Mouse (Mus musculus) embryonic facial prominence, embryonic 10.5 days (tissue): ENCODE data around the gene Sgms1. TPM values are rescaled to one million over a fixed set of nuclear protein-coding genes. Genes with fewer than 3 reads are reported as not detected.

ENCODE experiments used
- DNase-seq: peaks from one replicate; pipeline ENCODE4 v3.0.0-alpha.2; 2017; ENCODE audit warnings: low spot score
- H3K27ac ChIP-seq: fragments of 300-500 bp; sonication (generic); replicated peaks from 2 replicates; pipeline ENCODE4 v1.5.1; 2016; ENCODE audit warnings: mild to moderate bottlenecking
- H3K27me3 ChIP-seq: fragments of 300-500 bp; sonication (generic); replicated peaks from 2 replicates; pipeline ENCODE4 v1.6.1; 2016; ENCODE audit warnings: low read depth, mild to moderate bottlenecking; ENCODE audit not compliant: poor library complexity, severe bottlenecking
- H3K36me3 ChIP-seq: fragments of 300-500 bp; sonication (generic); replicated peaks from 2 replicates; pipeline ENCODE4 v1.6.1; 2016; ENCODE audit warnings: mild to moderate bottlenecking, moderate library complexity
- H3K4me1 ChIP-seq: fragments of 300-500 bp; sonication (generic); 2 replicates; pipeline ENCODE4 v1.6.1; 2016
- H3K4me3 ChIP-seq: fragments of 300-500 bp; sonication (generic); 2 replicates; pipeline ENCODE4 v1.5.1; 2016; ENCODE audit warnings: mild to moderate bottlenecking, moderate library complexity
- H3K9me3 ChIP-seq: fragments of 300-500 bp; sonication (generic); 2 replicates; pipeline ENCODE4 v1.6.1; 2016; ENCODE audit warnings: mild to moderate bottlenecking
- WGBS: fragments of 180-500 bp; shearing (Covaris S2); methylation state at CpG from one replicate; pipeline ENCODE4 v1.1.7; 2016; 5-methylcytosine and 5-hydroxymethylcytosine counted together
- polyA plus RNA-seq: library from polyadenylated mRNA; unstranded; fragments of >200 nt; fragmentation: Nextera tagmentation; extraction: Ambion mirVana; gene quantifications from 2 replicates; pipeline ENCODE4 v1.2.1, GENCODE M21; 2016

Sgms1 gene
- polyA plus RNA-seq, 1 experiment from 2014 or later = 16.6 TPM

DNA sequence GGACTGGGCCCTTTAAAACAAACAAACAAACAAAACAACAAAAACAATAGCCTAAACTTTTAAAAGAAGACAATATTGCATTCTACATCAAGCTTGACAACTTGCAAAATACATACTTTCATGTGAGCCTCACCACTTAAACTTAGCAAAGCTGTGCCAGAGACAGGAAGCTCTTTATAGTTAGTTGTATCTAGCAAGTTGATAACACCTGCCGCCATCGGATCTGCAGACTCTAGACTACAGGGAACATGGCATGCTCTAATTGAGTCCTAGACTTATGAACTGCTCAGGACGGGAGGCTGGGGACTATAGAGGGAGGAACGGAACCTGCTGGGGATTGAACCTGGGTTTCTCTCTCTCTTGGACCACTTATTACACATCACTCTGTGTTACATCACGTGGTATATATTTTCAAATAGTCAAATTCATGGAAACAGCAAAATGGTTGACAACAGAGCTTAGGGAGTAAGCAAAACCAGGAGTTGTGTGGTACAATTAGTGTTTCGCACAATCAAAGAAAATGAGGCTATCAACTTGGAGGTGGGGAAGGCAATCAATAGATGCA lies 44.3 kb downstream of the Sgms1 start:
- peaks cover 63% of the 10 kb centered on the region for H3K4me1 ChIP-seq
- no peaks in the 10 kb centered on the region for H3K9me3 ChIP-seq
- 79% methylated on average over 6 of the region's 6 CpGs for WGBS
- H3K27ac ChIP-seq = no peak overlapping the region
- DNase-seq = no peak
- H3K27me3 ChIP-seq = no peaks in the 10 kb centered on the region
- H3K4me3 ChIP-seq = no peak overlapping the region
- peaks cover 4% of the 10 kb centered on the region for H3K36me3 ChIP-seq

DNA sequence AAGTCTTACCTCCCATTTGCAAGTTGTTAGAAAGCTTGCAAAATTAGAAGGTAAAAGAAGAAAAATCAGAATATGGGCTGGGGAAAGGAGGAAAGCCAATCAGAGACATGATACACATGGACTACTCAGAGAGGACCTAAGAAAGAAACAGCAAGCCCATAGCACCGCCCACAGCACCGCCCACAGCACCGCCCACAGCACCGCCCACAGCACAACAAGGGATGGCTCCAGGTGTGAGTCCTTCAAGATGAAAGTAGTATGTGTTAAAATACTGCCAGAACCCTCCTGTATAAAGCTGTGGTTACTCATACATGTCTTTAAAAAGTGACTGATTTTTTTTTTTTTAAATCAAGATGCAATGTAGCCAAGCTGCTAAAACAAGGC lies 44.8 kb downstream of the Sgms1 start:
- Histone ChIP-seq H3K36me3 (peaks cover 4% of the 10 kb centered on the region), H3K4me1 (peaks cover 62% of the 10 kb centered on the region), H3K27me3 (no peaks in the 10 kb centered on the region), H3K27ac (peak overlapping the region; percentile 40; the same call in 1 of the 2 replicates), H3K9me3 (no peaks in the 10 kb centered on the region), H3K4me3 (peak overlapping the region; percentile 27)
- DNase-seq = peak; percentile 34
- WGBS = 19% methylated on average over 4 of the region's 4 CpGs

- peaks cover 4% of the 10 kb centered on the region for H3K36me3 ChIP-seq
- H3K27me3 ChIP-seq = no peaks in the 10 kb centered on the region
- H3K27ac ChIP-seq = peak overlapping the region; percentile 40
- 10% methylated on average over 17 of the region's 17 CpGs for WGBS
- DNase-seq = no peak
- peaks cover 60% of the 10 kb centered on the region for H3K4me1 ChIP-seq
- no peaks in the 10 kb centered on the region for H3K9me3 ChIP-seq
- peak overlapping the region; percentile 27 for H3K4me3 ChIP-seq
Measured at GRCm38 (mm10) chr19:32343937-32344737, 45.4 kb downstream of the Sgms1 start.

DNA sequence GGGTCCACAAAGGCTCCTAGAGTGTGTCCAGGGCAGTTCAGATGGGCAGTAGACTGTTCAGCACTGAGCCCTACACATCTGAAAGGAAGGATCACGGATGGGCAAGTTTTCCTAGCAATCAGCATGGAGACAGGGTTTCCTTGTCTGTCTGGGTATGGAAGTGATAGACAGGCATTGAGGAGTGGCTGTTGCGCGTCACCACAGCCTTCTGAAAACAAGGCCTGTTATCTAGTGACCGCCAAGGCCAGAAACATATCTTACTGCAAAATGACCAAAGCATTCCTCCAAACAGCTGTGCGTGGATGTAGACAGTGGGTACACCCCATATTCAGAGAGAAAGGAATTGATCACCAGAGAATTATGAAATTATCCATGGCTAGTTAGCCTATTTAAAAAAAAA lies 47.1 kb downstream of the Sgms1 start:
- 70% methylated on average over 5 of the region's 5 CpGs for WGBS
- Histone ChIP-seq H3K4me3 (no peak overlapping the region), H3K27ac (0 out of 2 replicates have a peak overlapping the region, but pooled peaks have one; percentile 6), H3K27me3 (no peaks in the 10 kb centered on the region), H3K4me1 (peaks cover 61% of the 10 kb centered on the region), H3K9me3 (no peaks in the 10 kb centered on the region), H3K36me3 (no peaks in the 10 kb centered on the region)
- no peak for DNase-seq

DNA sequence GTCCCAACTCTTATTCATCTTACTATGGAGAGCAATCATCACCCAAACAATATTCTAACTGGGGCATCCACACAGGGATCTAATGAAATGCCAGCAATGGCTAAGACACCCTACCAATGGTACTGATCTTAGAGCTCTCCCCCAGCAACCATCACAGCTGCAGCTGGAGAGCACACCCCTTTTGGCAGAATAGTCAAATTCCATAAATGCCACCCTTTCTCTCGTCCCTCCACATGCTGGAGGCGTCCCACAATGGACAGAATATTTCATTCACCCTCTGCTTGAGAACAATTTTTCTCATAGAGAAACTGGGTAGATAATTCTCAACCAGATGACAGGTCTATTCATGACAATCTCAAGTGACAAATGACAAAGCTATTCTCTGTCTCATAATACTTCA lies 48.4 kb downstream of the Sgms1 start:
- no peak for DNase-seq
- Histone ChIP-seq H3K4me1 (peaks cover 56% of the 10 kb centered on the region), H3K4me3 (no peak overlapping the region), H3K27ac (no peak overlapping the region), H3K36me3 (no peaks in the 10 kb centered on the region), H3K9me3 (no peaks in the 10 kb centered on the region), H3K27me3 (no peaks in the 10 kb centered on the region)
- WGBS = 69% methylated on average over 2 of the region's 2 CpGs

DNA sequence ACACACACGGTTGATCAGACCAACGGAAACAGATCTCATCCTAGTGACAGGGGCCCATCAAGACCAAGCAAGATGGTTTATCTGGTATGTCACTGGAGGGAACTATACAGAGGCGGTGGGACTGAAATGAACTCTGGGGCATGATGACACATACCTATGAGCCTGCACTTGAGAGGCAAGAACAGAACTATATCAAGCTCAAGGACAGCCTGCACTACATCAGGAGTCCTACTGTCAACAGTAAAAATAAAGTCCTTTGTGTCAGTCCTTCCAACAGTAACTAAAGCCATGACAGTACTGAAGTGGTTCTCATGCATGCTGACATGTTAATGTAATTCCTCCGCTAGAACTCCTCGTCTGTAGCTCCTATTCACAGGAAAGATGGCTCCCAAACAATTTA lies 49.3 kb downstream of the Sgms1 start:
- 91% methylated on average over 5 of the region's 5 CpGs for whole genome bisulfite sequencing
- H3K4me1 ChIP-seq = peaks cover 48% of the 10 kb centered on the region
- no peak overlapping the region for H3K4me3 ChIP-seq
- no peaks in the 10 kb centered on the region for H3K9me3 ChIP-seq
- no peaks in the 10 kb centered on the region for H3K27me3 ChIP-seq
- H3K27ac ChIP-seq = no peak overlapping the region
- no peak for DNase-seq
- no peaks in the 10 kb centered on the region for H3K36me3 ChIP-seq

GRCm38 (mm10) chr19:32337708-32338107 lies 51.8 kb downstream of the Sgms1 start:
- no peak for DNase-seq
- Histone ChIP-seq H3K27me3 (no peaks in the 10 kb centered on the region), H3K27ac (0 out of 2 replicates have a peak overlapping the region, but pooled peaks have one; percentile 24), H3K4me1 (peaks cover 31% of the 10 kb centered on the region), H3K4me3 (no peak overlapping the region), H3K36me3 (no peaks in the 10 kb centered on the region), H3K9me3 (no peaks in the 10 kb centered on the region)
- WGBS = 56% methylated on average over 6 of the region's 6 CpGs

- Histone ChIP-seq H3K4me1 (peaks cover 14% of the 10 kb centered on the region), H3K27ac (no peak overlapping the region), H3K9me3 (no peaks in the 10 kb centered on the region), H3K36me3 (no peaks in the 10 kb centered on the region), H3K4me3 (no peak overlapping the region), H3K27me3 (no peaks in the 10 kb centered on the region)
- DNase-seq = no peak
- 93% methylated on average over 2 of the region's 2 CpGs for WGBS
Measured at GRCm38 (mm10) chr19:32334751-32335150, 54.8 kb downstream of the Sgms1 start.

GRCm38 (mm10) chr19:32333544-32333943 lies 56.0 kb downstream of the Sgms1 start:
- H3K36me3 ChIP-seq = no peaks in the 10 kb centered on the region
- no peaks in the 10 kb centered on the region for H3K27me3 ChIP-seq
- no peak overlapping the region for H3K4me3 ChIP-seq
- 84% methylated on average over 4 of the region's 4 CpGs for WGBS
- H3K9me3 ChIP-seq = no peaks in the 10 kb centered on the region
- no peak for DNase-seq
- peaks cover 19% of the 10 kb centered on the region for H3K4me1 ChIP-seq
- H3K27ac ChIP-seq = no peak overlapping the region

GRCm38 (mm10) chr19:32332779-32333460 lies 56.6 kb downstream of the Sgms1 start:
- no peak overlapping the region for H3K27ac ChIP-seq
- H3K27me3 ChIP-seq = no peaks in the 10 kb centered on the region
- WGBS = 94% methylated on average over 17 of the region's 17 CpGs

DNA sequence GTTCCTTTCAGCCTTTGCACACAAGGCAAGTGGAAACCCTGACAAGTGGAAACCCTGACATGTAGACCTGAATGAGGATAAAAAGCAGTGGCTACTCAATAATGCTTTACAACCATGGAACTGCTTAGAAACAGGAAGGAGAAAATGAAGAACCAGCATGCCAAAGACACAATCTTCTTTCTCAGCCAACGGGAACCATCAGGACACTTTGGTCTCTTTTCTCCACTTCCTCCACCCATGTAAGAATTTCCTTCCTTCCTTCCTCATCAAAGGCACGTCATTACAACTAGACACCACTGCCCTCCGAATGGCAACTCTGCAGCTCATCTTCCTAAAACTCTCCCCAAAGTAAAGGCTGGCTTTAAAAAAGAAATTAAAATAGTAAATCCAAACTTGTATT lies 59.3 kb downstream of the Sgms1 start:
- no peaks in the 10 kb centered on the region for H3K36me3 ChIP-seq
- 79% methylated on average over 3 of the region's 3 CpGs for WGBS
- no peak for DNase-seq
- no peaks in the 10 kb centered on the region for H3K27me3 ChIP-seq
- no peak overlapping the region for H3K27ac ChIP-seq
- no peaks in the 10 kb centered on the region for H3K9me3 ChIP-seq
- peaks cover 28% of the 10 kb centered on the region for H3K4me1 ChIP-seq
- H3K4me3 ChIP-seq = no peak overlapping the region

More at GRCm38 (mm10) chr19:32332779-32333460, 56.6 kb downstream of the Sgms1 start:
- H3K9me3 ChIP-seq = no peaks in the 10 kb centered on the region
- no peak for DNase-seq
- peaks cover 17% of the 10 kb centered on the region for H3K4me1 ChIP-seq
- H3K36me3 ChIP-seq = no peaks in the 10 kb centered on the region
- no peak overlapping the region for H3K4me3 ChIP-seq

DNA sequence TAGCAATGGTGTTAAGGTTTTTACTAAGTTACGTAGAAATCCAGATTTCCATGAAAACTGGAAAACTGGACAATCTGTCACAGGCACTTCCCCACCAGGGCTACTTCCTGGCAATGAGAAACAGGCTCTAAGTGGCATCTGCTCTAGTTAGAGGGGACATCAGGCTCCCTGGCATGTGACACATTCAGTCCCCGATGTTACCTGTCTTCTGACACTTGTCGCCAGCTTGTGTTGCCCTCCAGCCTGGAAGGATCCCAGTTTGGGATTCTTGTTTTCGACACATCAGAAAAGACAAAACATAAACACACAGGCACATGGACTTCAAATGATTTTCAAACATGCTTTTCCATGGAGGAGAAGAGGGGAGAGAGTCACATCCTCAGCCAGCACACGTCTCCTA lies 60.0 kb downstream of the Sgms1 start:
- DNase-seq = no peak
- peaks cover 35% of the 10 kb centered on the region for H3K4me1 ChIP-seq
- H3K4me3 ChIP-seq = no peak overlapping the region
- no peaks in the 10 kb centered on the region for H3K9me3 ChIP-seq
- WGBS = 91% methylated on average over 5 of the region's 5 CpGs
- H3K36me3 ChIP-seq = no peaks in the 10 kb centered on the region
- H3K27ac ChIP-seq = no peak overlapping the region
- H3K27me3 ChIP-seq = no peaks in the 10 kb centered on the region
